Mouse (Mus musculus) cerebral cortex, adult 2 months (tissue): ENCODE results near the gene Cyb561.

Experiments
- WGBS: fragments of 180-500 bp; shearing (Covaris S2); methylation state at CpG from one replicate; pipeline ENCODE4 v1.1.7; 2018; 5-methylcytosine and 5-hydroxymethylcytosine counted together

The Cyb561 gene

DNA sequence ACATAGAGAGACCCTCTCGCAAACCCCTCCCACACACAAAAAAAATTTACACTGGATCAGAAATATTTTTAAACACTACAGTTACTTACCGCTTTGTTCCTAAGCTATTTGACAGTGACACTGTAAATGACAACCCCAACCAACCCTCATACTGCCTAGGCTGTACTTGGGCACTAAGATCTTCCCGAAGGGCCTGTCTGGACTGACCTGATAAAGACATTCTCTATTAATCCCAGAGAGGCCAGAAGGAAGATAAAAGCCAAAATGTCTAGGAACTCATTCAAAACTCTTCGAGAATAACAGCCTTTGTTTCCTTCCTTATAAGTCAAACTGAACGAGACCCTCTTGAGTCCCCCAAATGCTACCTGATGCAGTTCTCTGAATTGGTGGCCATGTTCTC, 31.9 kb downstream of the Cyb561 start:
- 83% methylated on average over 5 of the region's 5 CpGs for WGBS

DNA sequence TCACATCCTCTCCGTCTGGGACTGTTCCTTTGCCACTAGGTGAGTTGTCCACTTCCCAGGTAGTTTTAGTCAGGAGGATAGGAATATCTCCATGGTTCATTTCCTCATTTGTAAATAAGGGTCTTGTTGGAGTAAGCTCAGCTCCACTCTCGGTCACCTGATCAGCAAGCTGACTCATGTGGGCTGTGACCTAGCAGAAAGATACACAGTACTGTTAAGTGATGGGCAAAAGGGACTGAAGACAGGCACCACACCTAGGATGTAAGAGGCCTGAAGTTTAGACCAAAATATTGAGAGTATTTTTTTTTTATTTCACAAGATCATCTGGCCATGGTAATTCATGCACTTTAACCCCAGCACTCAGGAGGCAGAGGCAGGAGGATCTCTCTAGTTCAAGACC, 32.3 kb downstream of the Cyb561 start:
- 94% methylated on average over 2 of the region's 2 CpGs for WGBS

DNA sequence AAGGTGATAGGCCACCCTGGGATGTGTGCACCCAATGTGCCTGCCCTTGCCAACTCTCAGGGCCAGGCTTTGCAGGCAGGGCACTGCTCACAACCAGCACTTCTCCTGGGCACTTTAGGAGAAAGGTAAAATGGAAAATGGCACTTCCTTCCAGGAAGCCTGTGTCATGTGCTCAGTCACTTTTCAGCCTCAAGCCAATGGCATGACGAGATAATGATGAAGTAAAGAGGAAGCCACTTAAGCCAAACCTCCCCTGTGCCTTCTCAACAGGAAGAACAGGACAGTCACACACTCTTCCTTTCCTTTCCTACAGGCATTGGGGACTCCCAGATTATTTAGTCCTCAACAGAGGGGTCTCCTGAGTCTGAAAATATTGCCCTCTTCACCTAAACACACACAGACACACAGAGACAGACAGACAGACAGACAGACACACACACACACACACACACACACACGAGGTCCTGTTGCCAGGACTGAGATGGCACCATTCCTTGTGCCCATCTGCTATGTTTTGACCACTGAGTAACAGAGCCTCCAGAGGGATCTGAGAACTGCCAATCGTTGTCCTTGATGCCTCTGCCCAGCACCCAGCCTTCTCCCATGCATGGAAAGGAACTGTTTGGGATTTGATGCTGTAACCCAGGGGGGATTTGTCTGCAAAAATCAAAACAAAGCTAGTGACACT, 32.9 kb downstream of the Cyb561 start:
- 63% methylated on average over 3 of the region's 3 CpGs for WGBS

DNA sequence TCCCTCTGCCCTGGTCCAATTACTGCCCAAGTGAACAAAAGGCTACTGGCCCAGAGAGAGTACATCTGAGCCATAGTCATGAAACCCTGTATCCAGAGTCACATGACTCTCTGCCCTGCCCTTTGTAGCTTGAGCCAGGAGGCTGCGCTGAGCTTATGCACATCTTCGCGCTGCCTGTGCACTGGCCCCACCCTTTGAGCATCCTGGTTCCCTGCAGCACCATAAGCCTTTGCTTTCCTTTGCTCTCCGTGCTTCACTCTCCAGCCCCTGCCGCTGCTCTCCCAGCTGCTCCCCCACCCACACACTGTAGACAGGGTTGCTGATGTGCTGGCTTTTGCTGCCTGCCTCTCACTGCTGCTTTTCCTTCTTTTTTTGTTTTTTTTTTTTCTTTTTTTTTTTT, 39.6 kb downstream of the Cyb561 start:
- 39% methylated on average over 5 of the region's 5 CpGs for WGBS

DNA sequence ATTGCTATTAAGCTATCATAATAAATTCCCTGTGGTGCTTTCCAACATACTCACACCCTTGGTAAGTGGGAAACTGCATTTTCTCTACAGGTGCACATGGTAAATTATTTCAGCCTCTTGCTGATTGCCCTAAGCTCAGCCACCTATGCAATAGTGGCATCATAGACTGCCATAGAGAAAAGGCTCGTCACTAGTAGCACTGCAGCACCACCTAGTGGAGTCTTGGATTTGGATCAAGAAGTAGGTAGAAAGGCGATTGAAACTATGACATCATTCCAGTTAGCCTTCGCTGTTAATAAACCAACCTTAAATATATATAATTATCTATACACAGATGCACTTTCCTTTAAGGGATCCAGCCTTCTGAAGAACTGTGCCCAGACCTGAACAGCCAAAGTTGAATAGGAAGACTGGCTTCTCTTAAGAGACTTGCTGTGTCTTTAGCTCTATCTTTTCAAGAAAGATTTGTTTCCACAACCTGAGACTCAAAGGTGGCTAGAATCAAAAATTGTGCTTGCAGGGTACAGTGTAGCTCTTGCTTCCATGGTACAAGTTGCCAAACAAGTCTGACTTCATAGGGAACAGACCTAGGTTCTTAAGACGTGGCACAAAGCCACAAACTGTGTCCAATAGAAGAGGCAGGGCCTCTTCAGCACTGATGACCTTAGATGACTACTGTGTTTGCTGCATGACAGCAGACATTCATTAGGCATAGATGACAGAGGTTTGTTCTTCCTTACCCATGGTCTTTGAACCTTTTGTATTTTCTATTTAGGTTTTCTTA, 41.4 kb downstream of the Cyb561 start:
- 22% methylated on average over 4 of the region's 4 CpGs for WGBS

DNA sequence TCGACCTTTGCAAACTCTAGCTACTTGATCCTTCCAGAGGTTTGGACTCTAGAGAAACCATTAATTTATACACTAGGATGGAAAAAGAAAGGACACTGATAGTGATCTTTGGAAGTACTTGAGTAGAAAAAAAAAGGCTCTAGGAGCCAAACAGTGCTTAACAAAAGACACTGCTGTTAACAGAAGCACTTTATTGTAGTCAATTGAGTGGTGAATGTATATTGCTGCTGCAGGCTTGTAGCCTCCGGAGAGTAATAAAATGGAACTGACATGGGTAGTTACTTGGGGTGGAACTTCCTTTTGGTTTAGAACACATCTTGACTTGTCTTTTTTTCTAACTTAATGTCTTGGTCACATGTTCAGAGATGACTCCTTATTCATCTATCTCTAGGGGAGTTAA, 43.5 kb downstream of the Cyb561 start:
- 72% methylated on average over 2 of the region's 2 CpGs for WGBS

DNA sequence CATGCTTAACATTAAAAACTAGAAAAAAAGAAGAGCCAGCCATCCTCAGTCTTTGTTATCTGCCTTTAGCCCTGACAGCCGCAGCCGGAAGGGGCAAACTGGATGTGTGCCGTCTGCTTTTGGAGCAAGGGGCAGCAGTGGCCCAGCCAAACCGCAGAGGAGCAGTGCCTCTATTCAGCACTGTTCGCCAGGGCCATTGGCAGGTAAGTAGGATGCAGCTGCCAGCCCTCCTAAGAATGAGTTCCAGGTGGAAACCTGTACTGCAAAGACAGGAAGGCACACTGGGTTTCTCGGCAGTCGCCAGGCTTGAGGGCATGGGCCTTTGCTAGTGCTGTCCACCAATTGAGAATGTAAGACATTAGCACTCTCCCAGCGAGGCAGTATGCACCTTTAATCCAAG, 44.2 kb downstream of the Cyb561 start:
- 83% methylated on average over 8 of the region's 8 CpGs for WGBS

DNA sequence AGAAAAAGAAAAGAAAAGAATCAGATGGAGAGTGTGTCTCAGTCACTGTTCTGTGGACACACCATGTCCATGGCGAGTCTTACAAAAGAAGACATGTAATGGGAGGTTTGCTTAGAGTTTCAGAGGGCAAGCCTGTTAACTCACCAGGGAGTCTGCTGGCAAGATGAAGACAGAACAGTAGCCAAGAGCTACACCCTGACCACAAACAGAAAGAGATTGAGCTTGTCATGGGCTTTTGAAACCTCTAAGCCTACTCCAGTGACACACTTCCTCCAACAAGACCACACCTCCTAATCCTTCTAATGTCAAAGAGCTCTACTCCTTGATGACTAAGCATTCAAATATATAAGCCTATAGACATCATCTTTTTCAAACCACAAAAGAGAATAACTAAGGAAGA, 45.8 kb downstream of the Cyb561 start:
- 97% methylated on average over 1 of the region's 1 CpGs for WGBS

DNA sequence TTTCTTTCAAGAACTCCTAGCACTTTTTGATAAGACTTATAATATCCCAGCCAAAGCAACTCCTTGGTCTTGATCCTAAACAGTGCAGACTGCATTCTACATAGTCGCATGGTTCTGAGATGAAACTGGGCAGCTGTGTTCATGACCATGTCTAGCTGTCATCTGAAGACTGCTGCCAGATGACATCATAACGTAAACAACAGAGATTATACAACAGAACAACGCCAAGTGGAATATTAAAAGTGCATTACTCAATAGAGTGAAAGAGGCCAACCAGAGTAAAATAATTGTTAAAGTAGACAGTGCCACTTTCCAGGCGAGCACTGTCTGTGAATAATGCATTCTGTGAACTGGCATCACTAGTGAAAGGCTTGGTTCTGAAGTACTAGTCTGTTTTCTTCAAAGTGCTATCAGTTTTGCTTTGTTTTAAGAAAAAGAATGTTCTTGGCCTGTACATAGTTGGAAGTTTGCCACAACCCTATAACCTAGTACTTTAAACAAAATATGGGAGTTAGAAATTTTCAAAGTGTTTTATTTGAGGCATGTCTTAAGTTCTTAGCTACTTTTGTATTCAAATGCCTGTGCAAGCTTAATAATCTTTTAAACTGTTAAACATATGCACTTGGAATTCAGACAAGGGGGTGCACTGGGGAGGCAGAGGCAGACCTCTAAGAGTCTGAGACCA, 47.5 kb downstream of the Cyb561 start:
- 44% methylated on average over 4 of the region's 4 CpGs for WGBS

DNA sequence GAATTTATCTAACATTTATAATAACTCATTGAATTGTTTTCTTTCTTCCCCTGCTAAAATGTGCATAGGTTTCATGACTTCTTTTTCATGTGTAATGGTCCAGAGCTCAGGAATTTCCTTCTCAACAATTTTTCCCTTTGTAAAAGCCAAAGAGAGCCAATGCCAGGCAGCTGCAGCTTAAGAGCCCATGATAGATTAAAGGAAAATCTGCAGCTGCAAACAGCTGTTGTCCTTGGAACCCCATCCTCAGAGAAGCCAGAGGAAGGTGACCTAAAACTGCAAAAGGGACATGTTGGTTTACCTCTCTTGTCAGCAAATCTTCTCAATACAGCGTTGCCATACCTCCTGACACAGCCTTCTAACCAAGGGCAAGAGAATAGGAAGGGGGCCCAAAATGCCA, 50.2 kb downstream of the Cyb561 start:
- 94% methylated on average over 1 of the region's 1 CpGs for WGBS

DNA sequence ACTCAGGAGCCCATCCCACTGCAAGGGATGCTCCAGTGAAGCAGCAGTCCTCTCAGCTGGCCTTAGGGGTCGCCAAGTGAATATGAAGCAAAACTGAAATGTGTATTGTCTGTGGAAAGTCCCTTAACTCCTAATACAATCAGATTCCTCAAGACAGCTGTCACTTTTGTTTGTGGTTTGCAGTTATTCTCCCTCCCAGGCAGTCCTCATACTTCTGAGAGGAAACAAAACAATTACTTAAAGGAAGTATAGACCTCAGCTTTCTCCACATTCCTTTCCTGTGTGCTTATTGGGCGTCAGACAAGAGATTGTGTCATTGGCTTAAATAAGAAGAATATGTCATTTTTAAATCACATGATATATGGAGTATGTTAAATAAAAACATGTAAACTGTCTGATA, 51.6 kb downstream of the Cyb561 start:
- WGBS, result 75% methylated on average over 2 of the region's 2 CpGs

DNA sequence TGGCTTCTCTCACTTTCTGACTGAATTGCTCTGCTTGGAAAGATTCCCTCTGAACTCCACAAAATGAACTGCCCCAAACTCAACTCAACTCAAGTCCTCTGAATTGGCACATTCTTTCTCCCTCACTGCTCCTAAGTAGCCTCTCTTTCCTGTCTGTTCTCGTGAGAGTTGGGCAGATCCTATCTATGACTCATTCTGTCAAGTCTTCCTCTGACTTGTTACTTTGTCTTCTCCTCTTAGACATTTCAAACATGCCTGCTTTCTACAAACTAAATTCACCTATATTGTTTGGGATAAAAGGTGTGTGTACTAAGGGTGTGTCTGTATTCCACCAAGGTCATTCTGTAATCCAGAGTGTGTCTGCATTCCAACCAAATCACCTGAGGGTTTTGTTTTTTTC, 54.0 kb downstream of the Cyb561 start:
- 21% methylated on average over 1 of the region's 1 CpGs for WGBS

DNA sequence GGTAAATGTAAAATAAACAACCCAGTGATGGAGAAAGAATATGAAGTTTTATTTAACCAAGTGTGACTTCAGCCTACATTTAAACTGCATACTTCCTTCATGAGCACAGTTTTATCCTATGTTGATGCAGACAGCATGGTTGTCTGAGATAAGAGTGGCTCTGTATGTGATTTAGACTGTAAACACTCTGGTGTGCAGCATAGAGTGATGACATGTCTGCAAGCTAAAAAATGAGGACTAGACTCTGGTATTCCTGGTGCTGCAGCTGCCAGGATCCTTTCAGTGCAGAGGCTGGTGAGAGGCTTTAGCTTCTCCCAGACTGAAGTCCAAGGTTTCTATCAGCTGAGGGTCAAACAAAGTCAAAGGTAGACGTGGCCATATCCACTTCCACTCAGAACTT, 65.9 kb downstream of the Cyb561 start:
- 89% methylated on average over 1 of the region's 1 CpGs for WGBS

DNA sequence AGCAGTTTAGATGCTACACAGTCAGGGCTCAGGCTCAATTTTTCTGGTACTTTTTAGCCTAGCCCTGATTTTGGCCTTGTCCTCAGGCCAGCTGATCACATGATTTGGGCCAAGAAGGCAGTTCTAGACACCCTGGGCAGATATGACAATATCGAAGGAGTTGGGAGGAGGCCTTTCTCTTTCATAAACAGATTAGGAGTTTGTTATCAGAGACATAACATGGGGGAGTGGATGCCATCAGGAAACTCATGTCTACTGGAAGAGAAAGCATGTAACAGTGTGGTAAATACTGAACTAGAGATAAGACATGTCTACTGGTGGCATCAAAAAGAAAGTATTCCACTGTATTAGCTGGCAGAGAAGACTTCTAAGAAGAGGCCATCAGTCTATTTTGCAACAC, 67.6 kb downstream of the Cyb561 start:
- WGBS, result 89% methylated on average over 1 of the region's 1 CpGs
